Mouse (Mus musculus) thymus, postnatal 36 days (tissue): ENCODE measurements around the gene Cyp26a1.

ENCODE experiments used
- DNase-seq, 2 experiments: peaks; one replicate each; pipeline ENCODE4 v3.0.0; 2022; ENCODE audit warnings: mixed read lengths in 2 of 2

The Cyp26a1 gene

GRCm38 (mm10) chr19:37699711-37700110 lies 2.1 kb downstream of the Cyp26a1 start:
- DNase-seq: no peak

GRCm38 (mm10) chr19:37702377-37703076 lies 4.9 kb downstream of the Cyp26a1 start:
- DNase-seq: no peak

DNA sequence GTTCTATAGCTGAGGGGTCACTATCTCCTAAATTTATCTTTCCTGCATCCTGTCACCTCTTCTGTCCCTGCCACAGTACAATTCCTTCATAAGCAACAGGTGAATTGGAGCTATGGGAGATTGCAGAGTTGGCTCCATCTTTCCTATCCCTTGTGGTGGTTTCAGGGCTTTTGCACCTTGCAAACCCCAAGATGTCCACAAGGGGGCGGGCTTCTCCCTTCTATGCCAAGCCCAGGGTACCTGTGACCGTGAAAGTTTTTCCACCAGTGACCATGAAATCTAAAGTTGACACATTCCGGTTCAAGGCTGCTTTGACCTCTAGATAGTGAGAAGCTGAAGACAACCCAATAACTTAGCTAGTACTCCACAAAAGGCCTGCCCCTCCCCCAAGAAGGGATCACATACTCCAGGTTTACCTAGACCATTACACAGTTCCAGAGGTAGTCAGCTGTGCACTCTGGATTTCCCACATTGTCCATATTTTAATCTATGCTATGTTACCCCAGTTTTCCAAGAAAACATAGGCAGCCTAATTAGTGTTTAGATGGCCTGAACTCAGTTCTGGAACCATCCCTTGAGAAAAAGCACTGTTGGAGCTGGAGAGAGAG lies 6.4 kb downstream of the Cyp26a1 start:
- peak; percentile 49 to 63 for DNase-seq

DNA sequence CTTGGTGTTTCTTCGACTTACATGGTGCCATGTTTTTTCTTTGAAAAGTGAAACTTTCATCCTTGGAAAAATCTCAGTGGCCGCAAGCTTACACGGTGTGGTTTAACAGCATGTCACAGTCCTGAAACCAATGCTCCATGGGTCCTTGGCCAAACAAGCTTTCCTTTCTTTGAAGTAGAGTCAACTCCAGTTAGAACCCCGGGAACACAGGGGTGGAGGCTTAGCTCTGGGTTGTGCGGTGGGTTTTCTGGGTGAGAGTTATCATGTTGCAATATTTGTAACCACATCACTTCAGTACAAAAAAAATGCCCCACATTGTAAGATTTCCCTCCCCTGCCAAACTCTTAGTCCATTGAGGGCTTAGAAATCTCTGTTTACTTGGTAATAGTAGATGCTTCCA lies 8.1 kb downstream of the Cyp26a1 start:
- no peak for DNase-seq

- DNase-seq: no peak
Measured at GRCm38 (mm10) chr19:37714681-37715080, 17.1 kb downstream of the Cyp26a1 start.

GRCm38 (mm10) chr19:37715980-37716379 lies 18.4 kb downstream of the Cyp26a1 start:
- DNase-seq: no peak

DNA sequence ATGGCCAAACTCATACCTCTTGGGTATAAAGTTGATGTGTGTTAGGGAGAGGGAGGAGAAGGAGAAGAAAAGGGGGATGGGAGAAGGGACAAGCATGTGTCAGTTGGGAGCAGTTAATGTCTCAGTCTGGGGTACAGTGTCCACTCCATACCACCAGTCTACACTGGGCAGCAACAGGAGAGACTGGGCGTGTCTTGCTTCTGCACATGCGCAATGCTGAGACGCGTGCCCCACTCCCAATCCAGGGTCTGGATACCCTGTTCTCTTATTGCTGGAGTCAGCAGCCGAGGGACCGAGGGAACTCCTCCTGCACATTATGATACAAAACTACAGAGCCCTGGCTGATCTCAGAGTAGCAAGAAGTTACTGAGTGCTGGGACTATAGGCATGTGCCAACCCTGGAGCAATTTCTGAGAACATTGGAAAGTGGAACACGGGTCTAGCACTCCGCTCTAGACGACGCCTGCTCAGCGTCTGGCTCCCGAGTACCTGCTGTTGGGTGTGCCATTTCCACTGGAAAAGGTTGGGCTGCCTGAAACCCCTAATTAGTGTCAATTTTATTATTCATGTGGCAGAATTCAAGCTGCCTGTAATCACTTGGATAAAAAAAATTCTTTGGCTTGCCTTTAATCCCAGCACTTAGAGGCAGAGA lies 19.1 kb downstream of the Cyp26a1 start:
- no peak for DNase-seq

- no peak for DNase-seq
Measured at GRCm38 (mm10) chr19:37719166-37719565, 21.6 kb downstream of the Cyp26a1 start.

GRCm38 (mm10) chr19:37724591-37724990 lies 27.0 kb downstream of the Cyp26a1 start:
- DNase-seq: no peak

- DNase-seq: no peak
Measured at GRCm38 (mm10) chr19:37726585-37726984, 29.0 kb downstream of the Cyp26a1 start.

- no peak for DNase-seq
Measured at GRCm38 (mm10) chr19:37727366-37727765, 29.8 kb downstream of the Cyp26a1 start.

DNA sequence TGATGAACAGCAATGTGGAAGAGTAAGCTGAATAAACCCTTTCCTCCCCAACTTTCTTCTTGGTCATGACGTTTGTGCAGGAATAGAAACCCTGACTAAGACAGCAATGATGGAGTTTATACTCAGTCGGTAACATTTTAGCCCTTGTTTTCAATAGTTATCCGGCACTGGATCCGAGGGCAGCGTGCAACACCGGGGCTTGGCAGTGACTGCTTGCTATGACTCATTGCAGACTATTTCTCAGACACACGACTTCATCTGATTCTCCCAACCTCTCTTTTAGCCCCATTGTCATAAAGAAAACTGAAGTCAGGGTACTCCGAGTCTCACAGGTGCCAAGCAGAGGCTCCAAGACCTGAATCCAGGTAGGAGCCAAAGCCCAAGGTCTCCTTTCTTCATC lies 37.8 kb downstream of the Cyp26a1 start:
- no peak for DNase-seq

DNA sequence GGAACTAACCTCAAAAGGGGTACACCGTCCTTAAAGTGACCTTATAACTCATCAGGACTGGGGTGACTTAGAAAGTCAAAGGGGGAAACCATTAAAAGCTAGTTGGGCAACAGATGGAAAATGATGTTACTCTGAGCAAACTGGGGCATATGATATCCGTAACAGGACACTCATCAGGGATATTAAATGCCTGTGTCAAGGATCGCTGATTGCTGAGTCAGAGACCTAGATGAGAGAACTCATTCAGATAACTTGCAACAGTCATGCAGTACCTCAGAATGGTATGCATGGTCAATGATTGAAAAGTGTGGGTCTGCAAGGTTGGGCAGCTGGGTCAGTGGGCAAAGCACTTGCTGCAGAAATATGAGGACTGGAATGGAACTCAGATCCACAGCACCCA lies 41.0 kb downstream of the Cyp26a1 start:
- DNase-seq: no peak

DNA sequence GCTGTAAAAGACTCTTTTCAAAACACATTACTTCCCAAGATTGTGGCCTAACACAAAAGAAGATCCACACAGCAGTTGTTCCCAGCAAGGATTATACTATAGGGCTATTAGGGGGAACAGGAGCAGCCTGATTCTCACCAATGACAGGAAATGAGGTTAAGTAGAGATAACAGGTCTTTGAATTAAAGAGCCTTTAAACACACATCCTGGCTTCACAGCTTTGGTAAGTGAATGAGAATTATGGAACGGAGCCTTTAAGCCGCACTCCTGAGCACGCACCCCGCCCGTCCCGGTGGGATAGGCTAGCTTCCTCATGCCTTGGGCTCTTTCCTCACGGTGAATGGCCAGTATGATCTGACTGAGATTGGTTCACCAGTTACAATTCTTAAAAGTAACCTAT lies 42.4 kb downstream of the Cyp26a1 start:
- no peak for DNase-seq
